Mouse (Mus musculus): Measurements from ENCODE around the gene Olfr222.
"Not testable (repeated sequence)": the region's sequence is repeated elsewhere in the genome, so short reads cannot be mapped to it uniquely, and the experiment has no call there.

- TF ChIP-seq CTCF (IDR thresholded peaks at IDR 0.05; ENCODE audit: borderline replicate concordance, control insufficient read depth, extremely low read depth, insufficient read depth, low read length, poor library complexity); POLR2A (IDR thresholded peaks at IDR 0.05; ENCODE audit: control insufficient read depth, extremely low read depth, insufficient read depth, low read length, poor library complexity): not testable (repeated sequence)
Observed at GRCm38 (mm10) chr11:59576135-59576534, at the start of gene Olfr222.
